Mouse (Mus musculus) lung, adult 2 months (tissue): ENCODE measurements around the gene Smarcad1. TPM values are rescaled to one million over a fixed set of nuclear protein-coding genes. Genes with fewer than 3 reads are reported as not detected.
"Not testable (repeated sequence)": the region's sequence is repeated elsewhere in the genome, so short reads cannot be mapped to it uniquely, and the experiment has no call there.

Source experiments
- DNase-seq: peaks from one replicate; pipeline ENCODE4 v3.0.0; 2022
- H3K4me1 ChIP-seq: fragments of 200-500 bp; 2 replicates; pipeline ENCODE4 v1.6.1; 2011; ENCODE audit warnings: low read length; ENCODE audit not compliant: control insufficient read depth, insufficient read depth
- H3K4me3 ChIP-seq: fragments of 200-500 bp; replicated peaks from 2 replicates; pipeline ENCODE3; 2011; ENCODE audit warnings: low read depth, mild to moderate bottlenecking, control low read depth, low read length; ENCODE audit errors: extremely low read depth
- CTCF ChIP-seq: fragments of 200-500 bp; IDR thresholded peaks from 2 replicates; pipeline ENCODE4 v1.5.1; 2011; ENCODE audit warnings: mild to moderate bottlenecking, low read length, control low read depth; ENCODE audit not compliant: insufficient read depth
- POLR2A ChIP-seq: fragments of 200-500 bp; IDR thresholded peaks from 2 replicates; pipeline ENCODE4 v1.6.1; 2011; ENCODE audit warnings: low read depth, mild to moderate bottlenecking, control low read depth, low read length, borderline replicate concordance; ENCODE audit errors: extremely low read depth
- WGBS: fragments of 180-500 bp; shearing (Covaris S2); methylation state at CpG from one replicate; pipeline ENCODE4 v1.1.7; 2018; 5-methylcytosine and 5-hydroxymethylcytosine counted together
- polyA plus RNA-seq: library from polyadenylated mRNA; depleted of rRNA; stranded (reverse); fragments of >200 nt; gene quantifications from 2 replicates; pipeline ENCODE4 v1.2.3, GENCODE M21; 2012; rRNA removed

The Smarcad1 gene
- polyA plus RNA-seq: 7.6 and 14.5 TPM in 2 replicates

DNA sequence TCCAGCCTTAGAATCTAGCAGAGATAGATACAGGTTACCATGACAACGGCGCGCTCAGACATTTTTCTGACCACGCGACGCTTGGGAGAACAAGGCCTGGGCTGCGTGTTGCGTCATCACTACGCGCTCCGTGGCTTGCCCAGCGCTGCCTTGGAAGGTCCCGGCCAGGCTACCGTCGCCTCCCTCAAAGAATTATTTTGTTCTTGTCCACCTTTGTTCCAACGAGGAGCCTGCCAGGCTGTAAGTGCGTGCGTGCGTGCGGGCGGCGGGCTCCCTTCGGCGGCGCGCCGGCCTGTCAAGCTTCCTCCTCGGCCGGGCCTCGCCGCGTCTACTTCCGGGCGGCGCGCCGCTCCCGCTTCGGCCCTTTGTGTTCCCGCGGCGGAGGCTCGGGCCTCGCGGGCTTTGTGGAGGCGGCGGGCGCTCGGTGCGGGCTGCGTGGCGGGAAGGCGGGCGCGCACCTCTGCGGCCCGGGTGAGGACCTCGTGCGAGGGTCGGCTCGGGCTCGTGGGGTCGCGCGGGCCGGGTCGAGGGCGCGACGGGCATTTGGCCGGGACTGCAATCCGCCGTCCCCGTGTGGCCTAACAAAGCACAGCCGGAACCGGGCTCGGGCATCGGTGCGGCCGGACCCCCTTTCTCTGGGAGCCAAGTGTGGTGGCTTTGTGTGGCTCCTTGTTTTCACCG, at the start of gene Smarcad1:
TSS of gene Smarcad1 (plus strand) at position 93 of the 681 bp plus-strand sequence.
- Histone ChIP-seq H3K4me1 (peaks cover 10% of the 10 kb centered on the region), H3K4me3 (peak within 1 kb of the TSS; percentile 87)
- peak; percentile 42; the same call in 1 of the 2 replicates for TF ChIP-seq POLR2A
- TF ChIP-seq CTCF: no peak
- WGBS: under 1% methylated on average over 81 of the region's 81 CpGs
- DNase-seq: peak; percentile 88

DNA sequence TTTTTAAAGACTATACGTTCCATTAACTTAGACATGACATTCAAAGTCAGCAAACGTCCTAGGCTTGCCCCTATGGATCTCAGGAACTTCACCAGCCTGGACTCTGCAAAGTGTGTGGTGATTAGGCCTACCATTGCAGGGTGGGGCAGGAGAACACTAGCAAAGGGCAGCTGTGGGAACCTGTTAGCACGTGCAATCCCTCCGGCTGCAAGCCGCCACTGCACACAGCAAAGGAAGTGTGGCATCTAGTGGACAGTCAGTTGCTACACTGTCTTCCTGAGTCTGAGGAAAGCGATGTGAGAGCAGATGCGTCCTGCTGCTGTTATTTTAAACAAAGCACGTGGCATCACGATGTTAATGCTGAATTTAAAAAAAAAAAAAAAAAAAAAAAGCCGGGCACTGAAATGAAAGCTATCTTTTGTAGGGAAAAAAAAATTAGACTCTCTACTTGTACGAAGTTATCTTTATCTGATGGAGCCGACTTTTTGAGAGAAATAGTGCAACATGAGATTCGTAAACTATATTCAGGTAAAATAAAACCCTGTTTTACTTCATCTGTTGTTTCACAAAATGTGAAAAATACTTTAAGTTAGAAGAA, 45.5 kb upstream of the Smarcad1 start:
- WGBS: 29% methylated on average over 13 of the region's 13 CpGs
- Histone ChIP-seq H3K4me3 (no peak overlapping the region), H3K4me1 (no peaks in the 10 kb centered on the region)
- TF ChIP-seq CTCF (peak; percentile 9; the same call in 1 of the 2 replicates), POLR2A (no peak)
- DNase-seq: no peak

DNA sequence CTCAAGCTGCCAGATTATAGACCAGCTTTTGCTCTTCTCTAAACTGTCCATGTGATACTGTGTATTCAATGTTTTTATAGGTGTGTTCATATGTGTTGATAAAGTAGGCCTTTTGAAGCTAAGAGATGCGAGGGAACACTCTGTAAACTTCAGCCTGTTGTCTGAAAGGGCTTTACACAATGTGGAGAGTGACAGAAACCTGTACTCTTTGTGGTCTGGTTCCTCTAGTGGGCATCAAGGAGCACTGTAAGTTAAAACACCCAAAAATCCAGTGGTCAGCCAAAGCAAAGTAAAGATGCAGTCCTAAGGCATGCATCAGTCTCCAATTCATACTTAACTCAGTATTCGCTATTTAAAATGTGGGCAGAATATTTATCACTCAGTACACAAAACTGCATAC, 44.6 kb upstream of the Smarcad1 start:
- WGBS: 84% methylated on average over 2 of the region's 2 CpGs
- Histone ChIP-seq H3K4me1 (no peaks in the 10 kb centered on the region), H3K4me3 (no peak overlapping the region)
- TF ChIP-seq CTCF (no peak), POLR2A (no peak)
- DNase-seq: no peak

GRCm38 (mm10) chr6:65000757-65001156, 41.6 kb upstream of the Smarcad1 start:
- DNase-seq, H3K4me1 ChIP-seq, H3K4me3 ChIP-seq: not testable (repeated sequence)
- WGBS: 68% methylated on average over 5 of the region's 5 CpGs

GRCm38 (mm10) chr6:65002196-65002595, 40.2 kb upstream of the Smarcad1 start:
- TF ChIP-seq POLR2A (no peak), CTCF (no peak)
- WGBS: 68% methylated on average over 3 of the region's 3 CpGs
- Histone ChIP-seq H3K4me1 (no peaks in the 10 kb centered on the region), H3K4me3 (no peak overlapping the region)
- no peak for DNase-seq

GRCm38 (mm10) chr6:65008836-65009235, 33.5 kb upstream of the Smarcad1 start:
- TF ChIP-seq CTCF (no peak), POLR2A (no peak)
- WGBS: 15% methylated on average over 5 of the region's 5 CpGs
- no peaks in the 10 kb centered on the region for H3K4me1 ChIP-seq
- H3K4me3 ChIP-seq: no peak overlapping the region
- no peak for DNase-seq

DNA sequence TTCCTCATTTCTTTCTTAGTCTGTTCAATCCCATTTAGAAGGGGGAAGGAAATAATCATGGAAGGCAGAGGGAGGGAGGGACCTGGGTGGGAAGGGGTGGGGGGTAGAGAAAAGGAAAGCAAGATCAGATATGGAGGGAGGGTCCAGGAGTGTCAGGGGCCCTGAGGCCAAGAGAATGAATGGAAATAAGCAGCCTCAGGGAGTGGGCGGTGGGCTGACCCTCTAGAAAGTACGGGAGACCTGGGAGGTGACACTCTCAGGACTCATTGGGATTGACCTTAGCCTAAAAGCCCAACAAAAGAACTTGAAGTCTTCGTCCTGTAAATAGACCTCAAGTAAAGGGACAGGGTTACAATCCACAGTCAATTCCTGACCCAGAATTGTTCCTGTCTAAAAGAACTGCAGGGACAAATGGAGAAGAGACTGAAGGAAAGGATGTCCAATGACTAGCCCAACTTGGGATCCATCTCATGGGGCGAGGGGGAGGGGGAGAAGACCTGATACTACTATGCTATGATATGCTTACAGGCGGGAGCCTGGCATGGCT, 30.9 kb upstream of the Smarcad1 start:
- 77% methylated on average over 5 of the region's 5 CpGs for WGBS
- TF ChIP-seq POLR2A (no peak), CTCF (no peak)

DNA sequence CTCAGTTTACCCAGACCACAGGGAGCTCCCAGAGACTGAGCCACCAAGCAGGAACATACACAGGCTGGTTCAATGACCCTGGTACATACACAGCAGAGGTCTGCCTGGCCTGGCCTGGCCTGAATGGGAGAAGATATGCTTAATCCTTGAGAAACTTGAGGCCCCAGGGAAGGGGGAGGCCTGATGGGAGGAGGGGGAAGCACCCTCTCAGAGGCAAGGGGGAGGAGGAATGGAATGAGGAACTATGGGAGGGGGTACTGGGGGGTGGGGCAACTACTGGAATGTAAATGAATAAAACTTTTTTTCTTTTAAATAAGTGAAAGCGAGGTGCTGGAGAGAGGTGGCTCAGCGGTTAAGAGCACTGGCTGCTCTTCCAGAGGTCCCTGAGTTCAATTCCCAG, 30.2 kb upstream of the Smarcad1 start:
- WGBS: 77% methylated on average over 2 of the region's 2 CpGs
- no peak overlapping the region for H3K4me3 ChIP-seq
- no peaks in the 10 kb centered on the region for H3K4me1 ChIP-seq
- DNase-seq: no peak
- TF ChIP-seq CTCF: no peak
- TF ChIP-seq POLR2A: no peak

More for the DNA sequence above, 30.9 kb upstream of the Smarcad1 start:
- no peak for DNase-seq
- H3K4me3 ChIP-seq: no peak overlapping the region
- H3K4me1 ChIP-seq: no peaks in the 10 kb centered on the region

- Histone ChIP-seq H3K4me3 (no peak overlapping the region), H3K4me1 (no peaks in the 10 kb centered on the region)
- DNase-seq: no peak
- TF ChIP-seq CTCF: no peak
- TF ChIP-seq POLR2A: no peak
- 95% methylated on average over 10 of the region's 10 CpGs for WGBS
Measured at GRCm38 (mm10) chr6:65017566-65017965, 24.8 kb upstream of the Smarcad1 start.

DNA sequence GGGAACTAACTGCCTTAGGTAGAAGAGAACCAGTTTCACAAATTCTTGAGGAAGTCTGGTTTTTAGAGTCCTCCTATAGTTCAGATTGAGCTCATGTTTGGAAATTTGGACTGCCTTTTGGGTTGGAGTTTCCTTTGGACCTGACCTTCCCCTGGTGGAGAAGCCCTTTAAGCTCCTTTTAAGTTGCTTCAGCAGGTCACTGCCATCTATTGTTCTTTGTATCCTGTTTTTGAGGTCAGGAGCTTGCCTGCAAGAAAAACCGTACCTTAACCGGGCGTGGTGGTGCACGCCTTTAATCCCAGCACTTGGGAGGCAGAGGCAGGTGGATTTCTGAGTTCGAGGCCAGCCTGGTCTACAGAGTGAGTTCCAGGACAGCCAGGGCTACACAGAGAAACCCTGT, 23.4 kb upstream of the Smarcad1 start:
- 63% methylated on average over 5 of the region's 5 CpGs for WGBS
- not testable (repeated sequence) for H3K4me3 ChIP-seq

More for the DNA sequence above, 23.4 kb upstream of the Smarcad1 start:
- not testable (repeated sequence) for DNase-seq, H3K4me1 ChIP-seq
